Mouse (Mus musculus): ENCODE data around the gene Tmem203.

DNA sequence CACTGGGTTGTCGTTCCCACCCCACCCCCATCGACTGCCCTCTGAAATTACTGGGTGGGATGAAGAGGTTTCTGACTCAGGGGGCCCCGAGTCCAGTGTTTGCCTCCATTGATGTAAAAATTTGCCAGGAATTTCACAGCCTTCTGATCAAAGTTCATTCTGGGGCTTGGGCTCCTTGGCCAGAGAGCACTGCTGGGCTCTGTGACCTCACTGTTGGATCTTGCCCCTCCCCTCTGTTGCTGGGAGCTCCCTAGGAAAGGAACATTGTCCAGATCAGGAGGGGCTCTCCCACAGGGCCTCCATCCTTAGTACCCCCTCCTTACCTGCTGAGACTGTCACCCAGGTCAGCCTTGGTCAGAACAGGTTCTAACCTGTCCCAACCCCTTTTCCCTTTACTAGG is 40.8 kb upstream of the Tmem203 start, which contains the start of gene Stpg3:
- TF ChIP-seq CTCF (IDR thresholded peaks at IDR 0.05; ENCODE audit: low read depth) (no peak), EP300 (IDR thresholded peaks at IDR 0.05; ENCODE audit: low read depth) (no peak)

Measured in liver, embryonic 14.5 days (tissue).